In genomic region chr2:129297589-129297982, GRCm38 (mm10) we compare ENCODE assay signal across 8 mouse cellular contexts. TPM values are rescaled to one million over a fixed set of nuclear protein-coding genes. Genes with fewer than 3 reads are reported as not detected.
A peak's percentile ranks its signal among the peaks of the same experiment; 100 is the strongest.
DNase-seq lines count a peak whose midpoint lies in the region; ATAC-seq and TF ChIP-seq lines count a peak whose summit lies in the region.

No protein-coding gene starts in this region.

- H3K4me1 ChIP-seq in cerebellum, adult 2 months (ENCODE audit: control insufficient read depth, insufficient read depth, low read length) = peaks cover 2% of the 10 kb centered on the region
- H3K4me1 ChIP-seq in heart, embryonic 15.5 days (replicated peaks) = peaks cover 21% of the 10 kb centered on the region
- peaks cover 32% of the 10 kb centered on the region for H3K4me1 ChIP-seq in liver, embryonic 13.5 days (replicated peaks)

- no peaks in the 10 kb centered on the region for H3K27me3 ChIP-seq in cerebellum, adult 2 months (ENCODE audit: control insufficient read depth, insufficient read depth, low read length)
- H3K27me3 ChIP-seq in heart, embryonic 15.5 days = no peaks in the 10 kb centered on the region
- peaks cover 14% of the 10 kb centered on the region for H3K27me3 ChIP-seq in liver, embryonic 13.5 days

- TF ChIP-seq CTCF in cerebellum, adult 2 months (IDR thresholded peaks at IDR 0.05; ENCODE audit: borderline replicate concordance, insufficient read depth, low read depth, low read length) = no peak

- WGBS in cerebellum, adult 2 months = 1% methylated on average over 10 of the region's 10 CpGs
- WGBS in heart, embryonic 15.5 days = 2% methylated on average over 10 of the region's 10 CpGs
- WGBS in liver, embryonic 13.5 days (ENCODE audit: insufficient replicate concordance) = 1% methylated on average over 10 of the region's 10 CpGs

- no peaks in the 10 kb centered on the region for H3K36me3 ChIP-seq in heart, embryonic 15.5 days
- peaks cover 17% of the 10 kb centered on the region for H3K36me3 ChIP-seq in liver, embryonic 13.5 days

- ATAC-seq in heart, embryonic 15.5 days (replicated peaks; ENCODE audit: insufficient number of reproducible peaks, insufficient read depth, low FRiP score, low read depth) = peak; percentile 42
- ATAC-seq in liver, embryonic 13.5 days (ENCODE audit: low read depth) = peak; percentile 19

- H3K9me3 ChIP-seq in heart, embryonic 15.5 days (replicated peaks) = no peaks in the 10 kb centered on the region
- H3K9me3 ChIP-seq in liver, embryonic 13.5 days (replicated peaks) = no peaks in the 10 kb centered on the region

- H3K9ac ChIP-seq in heart, embryonic 15.5 days = peak overlapping the region; percentile 70
- H3K9ac ChIP-seq in liver, embryonic 13.5 days = peak overlapping the region; percentile 85

- peak overlapping the region; percentile 82 for H3K4me2 ChIP-seq in heart, embryonic 15.5 days
- H3K4me2 ChIP-seq in liver, embryonic 13.5 days = peak overlapping the region; percentile 82

- TF ChIP-seq POLR2A in cerebellum, adult 2 months (IDR thresholded peaks at IDR 0.05; ENCODE audit: borderline replicate concordance, insufficient read depth, low read length) = no peak

- no peak for DNase-seq in cerebellum, adult 2 months
- no peak for DNase-seq in cerebellum, adult 9-10 months
- DNase-seq in thymus, adult 18-20 months = peak; percentile 31 to 41
- no peak for DNase-seq in thymus, postnatal 25 days
- no peak for DNase-seq in liver, embryonic 13.5 days
- DNase-seq in skeletal muscle tissue, adult 2 months (ENCODE audit: low read depth, low spot score) = peak; percentile 7
- no peak for DNase-seq in natural killer cell, adult 2 months (ENCODE audit: low spot score in 2 of 2)

- peak overlapping the region; percentile 94 for H3K27ac ChIP-seq in cerebellum, adult 2 months (ENCODE audit: insufficient read depth, low read length)
- peak overlapping the region; percentile 95 for H3K27ac ChIP-seq in heart, embryonic 15.5 days
- peak overlapping the region; percentile 98 for H3K27ac ChIP-seq in liver, embryonic 13.5 days

- H3K4me3 ChIP-seq in cerebellum, adult 2 months (replicated peaks; ENCODE audit: insufficient read depth, low read depth, low read length) = peak overlapping the region; percentile 83
- H3K4me3 ChIP-seq in heart, embryonic 15.5 days = peak overlapping the region; percentile 88
- peak overlapping the region; percentile 89 for H3K4me3 ChIP-seq in liver, embryonic 13.5 days (replicated peaks)

RNA-seq across cellular contexts. Expression of gene Ckap2l, which starts 0.6 kb away (rescaled TPM):
- 0.18 and 0.30 TPM in 2 replicates for polyA plus RNA-seq in cerebellum, adult 2 months (2012; rRNA removed)
- polyA plus RNA-seq in heart, embryonic 15.5 days (2015; fragmentation: Nextera tagmentation; extraction: Ambion mirVana) = 36.5 and 39.5 TPM in 2 replicates
- polyA plus RNA-seq in liver, embryonic 13.5 days (2015; fragmentation: Nextera tagmentation; extraction: Ambion mirVana) = 22.5 and 36.2 TPM in 2 replicates

RNA-seq across cellular contexts. Expression of gene Il1a, which starts 12.2 kb away (rescaled TPM):
- 0.16 and 0.30 TPM in 2 replicates for polyA plus RNA-seq in cerebellum, adult 2 months (2012; rRNA removed)
- 0.08 and 0.23 TPM in 2 replicates for polyA plus RNA-seq in heart, embryonic 15.5 days (2015; fragmentation: Nextera tagmentation; extraction: Ambion mirVana)
- 3.7 and 5.5 TPM in 2 replicates for polyA plus RNA-seq in liver, embryonic 13.5 days (2015; fragmentation: Nextera tagmentation; extraction: Ambion mirVana)

Comparison
In these comparisons a context has a peak if more than half of its experiments do, and no peak if none do; other contexts are left out.
1. DNase-seq: peak in thymus, adult 18-20 months (2 of 2) and skeletal muscle tissue, adult 2 months (single experiment); none in cerebellum, adult 2 months (0 of 2), cerebellum, adult 9-10 months (single experiment), thymus, postnatal 25 days (single experiment), liver, embryonic 13.5 days (single experiment) and natural killer cell, adult 2 months (0 of 2).
2. RNA of gene Ckap2l, which starts 0.6 kb away (polyA plus RNA-seq): 36.5 to 39.5 TPM in heart, embryonic 15.5 days and 22.5 to 36.2 TPM in liver, embryonic 13.5 days; 0.18 to 0.30 TPM in cerebellum, adult 2 months; every median in the first group is over 10 times any median in the second.
3. Peak in every context shown above with its lines, with median percentiles within 50 percentile points of each other: H3K27ac ChIP-seq and H3K4me3 ChIP-seq.